Mouse (Mus musculus): ENCODE measurements at regions not wholly inside any gene's neighbourhood (a gene's known extent, or its start where the extent isn't known, plus 50 kb on each side); places are given as distances from the start of the nearest gene placed in this dataset.
"Not testable (repeated sequence)": the region's sequence is repeated elsewhere in the genome, so short reads cannot be mapped to it uniquely, and the experiment has no call there.

- H3K36me3 ChIP-seq: no peaks in the 10 kb centered on the region
- no peak for ATAC-seq (ENCODE audit: low FRiP score, low read depth)
These were observed 230.8 kb downstream of the Cd109 start for GRCm38 (mm10) chr9:78846110-78846509.

GRCm38 (mm10) chr9:78847890-78848563 lies 232.7 kb downstream of the Cd109 start:
- H3K36me3 ChIP-seq: no peaks in the 10 kb centered on the region
- no peaks in the 10 kb centered on the region for H3K9me3 ChIP-seq
- ATAC-seq (ENCODE audit: low FRiP score, low read depth): no peak
- no peak overlapping the region for H3K4me2 ChIP-seq (replicated peaks)
- no peak overlapping the region for H3K4me3 ChIP-seq
- no peaks in the 10 kb centered on the region for H3K27me3 ChIP-seq (replicated peaks)
- no peaks in the 10 kb centered on the region for H3K4me1 ChIP-seq
- no peak overlapping the region for H3K9ac ChIP-seq
- WGBS: 79% methylated on average over 9 of the region's 9 CpGs
- H3K27ac ChIP-seq: no peak overlapping the region

More at GRCm38 (mm10) chr9:78846110-78846509, 230.8 kb downstream of the Cd109 start:
- Histone ChIP-seq H3K9me3 (no peaks in the 10 kb centered on the region), H3K27ac (no peak overlapping the region), H3K4me2 (replicated peaks) (no peak overlapping the region), H3K27me3 (replicated peaks) (no peaks in the 10 kb centered on the region), H3K9ac (no peak overlapping the region), H3K4me1 (no peaks in the 10 kb centered on the region), H3K4me3 (no peak overlapping the region)
- 44% methylated on average over 7 of the region's 7 CpGs for WGBS

- 62% methylated on average over 1 of the region's 1 CpGs for WGBS
- not testable (repeated sequence) for ATAC-seq (ENCODE audit: low FRiP score, low read depth)
These were observed 233.2 kb downstream of the Cd109 start for GRCm38 (mm10) chr9:78848564-78848893.

GRCm38 (mm10) chr9:78856981-78857380 lies 241.6 kb downstream of the Cd109 start:
- Histone ChIP-seq H3K27ac (no peak overlapping the region), H3K4me1 (no peaks in the 10 kb centered on the region), H3K9me3 (no peaks in the 10 kb centered on the region), H3K27me3 (replicated peaks) (no peaks in the 10 kb centered on the region), H3K4me2 (replicated peaks) (no peak overlapping the region), H3K36me3 (no peaks in the 10 kb centered on the region), H3K4me3 (no peak overlapping the region), H3K9ac (no peak overlapping the region)
- ATAC-seq (ENCODE audit: low FRiP score, low read depth): no peak
- 97% methylated on average over 1 of the region's 1 CpGs for WGBS

More at GRCm38 (mm10) chr9:78848564-78848893, 233.2 kb downstream of the Cd109 start:
- H3K4me1 ChIP-seq; H3K4me3 ChIP-seq; H3K36me3 ChIP-seq; H3K27me3 ChIP-seq (replicated peaks); H3K27ac ChIP-seq; H3K9me3 ChIP-seq; H3K4me2 ChIP-seq (replicated peaks); H3K9ac ChIP-seq: not testable (repeated sequence)

GRCm38 (mm10) chr9:78859956-78860355 lies 244.6 kb downstream of the Cd109 start:
- H3K36me3 ChIP-seq: no peaks in the 10 kb centered on the region
- H3K27ac ChIP-seq: no peak overlapping the region
- no peak overlapping the region for H3K4me2 ChIP-seq (replicated peaks)
- no peak overlapping the region for H3K9ac ChIP-seq
- no peak overlapping the region for H3K4me3 ChIP-seq
- ATAC-seq (ENCODE audit: low FRiP score, low read depth): no peak
- no peaks in the 10 kb centered on the region for H3K4me1 ChIP-seq
- WGBS: 86% methylated on average over 2 of the region's 2 CpGs
- H3K27me3 ChIP-seq (replicated peaks): no peaks in the 10 kb centered on the region
- H3K9me3 ChIP-seq: no peaks in the 10 kb centered on the region

GRCm38 (mm10) chr9:78872561-78872960 lies 257.2 kb downstream of the Cd109 start:
- ATAC-seq (ENCODE audit: low FRiP score, low read depth): no peak
- Histone ChIP-seq H3K27ac (no peak overlapping the region), H3K4me1 (no peaks in the 10 kb centered on the region), H3K4me3 (no peak overlapping the region), H3K4me2 (replicated peaks) (no peak overlapping the region), H3K36me3 (no peaks in the 10 kb centered on the region), H3K9ac (no peak overlapping the region), H3K27me3 (replicated peaks) (no peaks in the 10 kb centered on the region), H3K9me3 (no peaks in the 10 kb centered on the region)
- WGBS: 84% methylated on average over 2 of the region's 2 CpGs

GRCm38 (mm10) chr9:78879955-78880642 lies 264.8 kb downstream of the Cd109 start:
- Histone ChIP-seq H3K27me3 (replicated peaks) (no peaks in the 10 kb centered on the region), H3K4me1 (peaks cover 12% of the 10 kb centered on the region; the same call in 1 of the 2 replicates), H3K36me3 (no peaks in the 10 kb centered on the region), H3K9me3 (no peaks in the 10 kb centered on the region), H3K4me3 (no peak overlapping the region), H3K4me2 (replicated peaks) (no peak overlapping the region), H3K27ac (no peak overlapping the region), H3K9ac (no peak overlapping the region)
- WGBS: 43% methylated on average over 6 of the region's 6 CpGs
- ATAC-seq (ENCODE audit: low FRiP score, low read depth): peak; percentile 86

- H3K4me2 ChIP-seq (replicated peaks): no peak overlapping the region
- peak; percentile 31; the same call in 1 of the 2 replicates for ATAC-seq (ENCODE audit: low FRiP score, low read depth)
- H3K4me1 ChIP-seq: peaks cover 12% of the 10 kb centered on the region; the same call in 1 of the 2 replicates
- no peak overlapping the region for H3K9ac ChIP-seq
- H3K27me3 ChIP-seq (replicated peaks): no peaks in the 10 kb centered on the region
- H3K4me3 ChIP-seq: no peak overlapping the region
- no peaks in the 10 kb centered on the region for H3K36me3 ChIP-seq
- no peaks in the 10 kb centered on the region for H3K9me3 ChIP-seq
- no peak overlapping the region for H3K27ac ChIP-seq
- WGBS: 31% methylated on average over 4 of the region's 4 CpGs
These were observed 265.4 kb downstream of the Cd109 start for GRCm38 (mm10) chr9:78880643-78881306.

- H3K36me3 ChIP-seq: no peaks in the 10 kb centered on the region
- H3K4me2 ChIP-seq (replicated peaks): no peak overlapping the region
- 61% methylated on average over 5 of the region's 5 CpGs for WGBS
- peaks cover 12% of the 10 kb centered on the region; the same call in 1 of the 2 replicates for H3K4me1 ChIP-seq
- H3K27me3 ChIP-seq (replicated peaks): no peaks in the 10 kb centered on the region
- ATAC-seq (ENCODE audit: low FRiP score, low read depth): no peak
- no peak overlapping the region for H3K27ac ChIP-seq
- H3K9ac ChIP-seq: no peak overlapping the region
- no peak overlapping the region for H3K4me3 ChIP-seq
- H3K9me3 ChIP-seq: no peaks in the 10 kb centered on the region
These were observed 266.0 kb downstream of the Cd109 start for GRCm38 (mm10) chr9:78881307-78881790.

GRCm38 (mm10) chr9:78903211-78903610 lies 287.9 kb downstream of the Cd109 start:
- H3K4me3 ChIP-seq: no peak overlapping the region
- no peaks in the 10 kb centered on the region for H3K4me1 ChIP-seq
- H3K9ac ChIP-seq: no peak overlapping the region
- H3K27me3 ChIP-seq (replicated peaks): no peaks in the 10 kb centered on the region
- ATAC-seq (ENCODE audit: low FRiP score, low read depth): no peak
- H3K4me2 ChIP-seq (replicated peaks): no peak overlapping the region
- WGBS: 78% methylated on average over 9 of the region's 9 CpGs
- H3K36me3 ChIP-seq: no peaks in the 10 kb centered on the region
- no peak overlapping the region for H3K27ac ChIP-seq
- no peaks in the 10 kb centered on the region for H3K9me3 ChIP-seq

- Histone ChIP-seq H3K4me2 (replicated peaks) (no peak overlapping the region), H3K36me3 (no peaks in the 10 kb centered on the region), H3K9ac (no peak overlapping the region), H3K27me3 (replicated peaks) (no peaks in the 10 kb centered on the region), H3K27ac (no peak overlapping the region), H3K4me1 (no peaks in the 10 kb centered on the region), H3K4me3 (no peak overlapping the region), H3K9me3 (no peaks in the 10 kb centered on the region)
- WGBS: 90% methylated on average over 1 of the region's 1 CpGs
- no peak for ATAC-seq (ENCODE audit: low FRiP score, low read depth)
These were observed 302.0 kb downstream of the Cd109 start for GRCm38 (mm10) chr9:78917336-78917735.

- Histone ChIP-seq H3K4me1 (no peaks in the 10 kb centered on the region), H3K27me3 (replicated peaks) (no peaks in the 10 kb centered on the region), H3K4me3 (no peak overlapping the region), H3K27ac (no peak overlapping the region), H3K9ac (no peak overlapping the region), H3K36me3 (no peaks in the 10 kb centered on the region), H3K9me3 (no peaks in the 10 kb centered on the region), H3K4me2 (replicated peaks) (no peak overlapping the region)
- 73% methylated on average over 7 of the region's 7 CpGs for WGBS
- ATAC-seq (ENCODE audit: low FRiP score, low read depth): no peak
These were observed 310.7 kb downstream of the Cd109 start for GRCm38 (mm10) chr9:78925977-78926593.
